Mouse (Mus musculus): ENCODE measurements around the gene Cdcp1.

DNA sequence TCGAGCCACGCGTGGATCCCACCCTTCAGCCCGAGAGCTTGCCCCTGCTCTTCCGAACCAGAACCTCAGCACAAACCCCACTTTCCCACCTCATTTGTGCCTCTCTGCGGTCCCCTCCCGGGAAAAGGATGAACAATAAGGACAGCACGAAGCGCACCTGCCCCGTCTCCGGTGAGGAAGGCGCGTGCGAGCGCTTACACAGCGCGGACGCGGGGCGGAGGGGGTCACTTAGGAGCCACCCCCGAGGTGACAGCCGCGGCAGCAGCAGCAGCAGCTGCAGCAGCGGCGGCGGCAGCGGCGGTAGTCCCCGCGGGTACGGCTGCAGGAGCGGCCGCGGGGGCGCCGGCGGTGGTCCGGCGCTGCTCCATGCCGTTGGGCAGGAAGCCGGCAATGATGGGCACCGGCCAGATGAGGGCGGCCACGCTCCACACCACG, 43.6 kb upstream of the Cdcp1 start:
- no peak for TF ChIP-seq POLR2A (IDR thresholded peaks at IDR 0.05; ENCODE audit: extremely low read depth, insufficient read depth, low read length)
- TF ChIP-seq CTCF (IDR thresholded peaks at IDR 0.05; ENCODE audit: extremely low read depth, insufficient read depth, low read length) = peak; percentile 56
